Mouse (Mus musculus) frontal cortex, adult 2 months (tissue): ENCODE data around the gene Fkbp6. TPM values are rescaled to one million over a fixed set of nuclear protein-coding genes. Genes with fewer than 3 reads are reported as not detected.

Experiments used
- DNase-seq, 2 experiments: peaks; one replicate each; pipeline ENCODE4 v3.0.0; 2022; ENCODE audit warnings: low spot score in 1 of 2; ENCODE audit errors: extremely low spot score in 1 of 2
- polyA plus RNA-seq: library from polyadenylated mRNA; depleted of rRNA; stranded (reverse); fragments of >200 nt; gene quantifications from 2 replicates; pipeline ENCODE4 v1.2.3, GENCODE M21; 2012

Gene Fkbp6
- polyA plus RNA-seq, 1 experiment, result 0.16 TPM

DNA sequence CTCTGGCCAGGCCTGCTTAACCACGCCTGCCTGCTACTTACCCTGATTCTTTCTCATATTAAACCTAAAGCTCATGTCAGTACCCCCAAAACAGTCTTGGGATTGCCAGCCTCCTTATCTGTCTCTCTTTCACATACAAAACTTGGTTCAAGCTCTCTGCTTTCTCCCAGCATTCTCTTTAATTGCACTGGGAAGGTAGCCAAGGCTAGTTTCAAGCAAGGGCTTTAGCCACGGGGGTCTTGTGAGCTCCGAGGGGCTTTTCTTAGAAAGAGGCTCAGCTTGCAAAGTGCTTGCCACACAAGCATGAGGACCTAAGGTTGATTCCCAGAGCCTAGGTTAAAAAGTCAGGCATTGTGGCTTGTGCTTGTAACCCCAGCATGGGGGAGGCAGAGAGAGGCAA, 64.6 kb downstream of the Fkbp6 start:
- no peak for DNase-seq

DNA sequence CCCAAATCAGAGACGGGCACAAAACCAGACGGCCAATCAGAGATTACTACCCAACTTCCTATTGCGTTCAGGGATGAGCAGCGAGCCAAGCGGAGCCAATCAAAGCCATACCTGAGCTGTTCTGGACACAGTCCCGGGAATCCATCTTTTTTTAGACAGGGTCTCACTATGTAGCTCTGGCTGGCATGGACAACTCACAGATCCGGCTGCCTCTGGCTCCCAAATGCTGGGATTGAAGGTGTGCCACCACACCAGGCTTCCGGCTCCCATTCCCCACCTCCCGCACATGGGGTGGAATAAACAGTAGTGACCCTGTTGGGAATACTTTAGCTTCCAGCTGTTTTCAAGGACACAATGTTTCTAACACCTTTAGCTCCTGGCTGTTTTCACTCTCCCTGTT, 69.6 kb downstream of the Fkbp6 start:
- no peak for DNase-seq

DNA sequence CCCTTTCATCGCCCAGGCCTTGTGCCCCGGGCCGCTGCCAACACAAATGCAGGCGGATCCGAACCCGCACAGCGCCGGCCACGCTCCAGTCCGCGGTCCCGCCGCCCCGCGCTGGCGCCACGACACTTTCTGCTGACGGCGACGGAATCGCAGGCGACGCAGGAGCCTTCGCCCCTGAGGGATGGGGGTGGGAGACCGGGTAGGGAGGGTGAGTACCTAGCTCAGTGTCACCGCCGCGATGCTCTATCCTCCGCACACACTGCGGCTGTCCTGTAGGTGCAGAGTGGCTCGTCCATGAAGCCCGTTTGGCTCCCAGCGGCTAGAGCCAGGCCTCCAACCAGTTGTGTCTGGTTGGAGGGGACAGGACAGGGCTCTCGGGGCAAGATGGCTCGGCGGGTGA, 73.2 kb downstream of the Fkbp6 start:
- no peak for DNase-seq

DNA sequence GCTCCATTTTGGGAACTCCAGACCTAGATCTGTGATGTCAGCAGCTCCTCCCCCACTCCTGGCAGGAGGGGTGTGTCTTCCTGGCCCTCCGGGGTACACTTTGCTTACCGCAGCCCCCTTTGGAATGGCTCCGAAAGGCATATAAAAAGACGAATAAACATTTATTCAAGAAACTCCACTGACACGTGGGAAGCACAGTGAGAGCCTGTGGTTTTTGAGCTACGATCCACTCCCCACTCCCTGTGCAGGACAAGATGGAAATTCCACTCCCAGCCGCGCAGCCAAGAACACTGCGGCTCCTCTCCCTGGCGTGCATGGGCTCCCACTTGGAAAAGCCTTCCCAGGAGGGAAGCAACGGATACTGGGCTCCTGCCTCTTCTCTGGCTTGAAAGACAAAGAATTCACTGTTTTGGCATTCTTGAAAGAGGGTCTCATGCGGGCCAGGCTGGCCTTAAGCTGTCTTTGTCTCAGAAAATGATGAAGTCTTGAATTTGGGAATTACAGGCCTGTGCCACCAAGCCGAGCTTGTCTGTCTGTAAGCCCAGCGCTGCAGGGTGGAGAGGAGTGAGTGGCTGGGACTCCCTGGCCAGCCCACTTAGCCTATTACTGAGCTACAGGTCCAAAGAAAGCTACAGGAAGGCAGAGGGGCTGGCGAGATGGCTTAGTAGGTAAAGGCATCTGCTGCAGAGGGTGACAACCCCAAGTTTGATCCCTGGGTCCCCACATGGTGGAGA, 75.0 kb downstream of the Fkbp6 start:
- no peak for DNase-seq

DNA sequence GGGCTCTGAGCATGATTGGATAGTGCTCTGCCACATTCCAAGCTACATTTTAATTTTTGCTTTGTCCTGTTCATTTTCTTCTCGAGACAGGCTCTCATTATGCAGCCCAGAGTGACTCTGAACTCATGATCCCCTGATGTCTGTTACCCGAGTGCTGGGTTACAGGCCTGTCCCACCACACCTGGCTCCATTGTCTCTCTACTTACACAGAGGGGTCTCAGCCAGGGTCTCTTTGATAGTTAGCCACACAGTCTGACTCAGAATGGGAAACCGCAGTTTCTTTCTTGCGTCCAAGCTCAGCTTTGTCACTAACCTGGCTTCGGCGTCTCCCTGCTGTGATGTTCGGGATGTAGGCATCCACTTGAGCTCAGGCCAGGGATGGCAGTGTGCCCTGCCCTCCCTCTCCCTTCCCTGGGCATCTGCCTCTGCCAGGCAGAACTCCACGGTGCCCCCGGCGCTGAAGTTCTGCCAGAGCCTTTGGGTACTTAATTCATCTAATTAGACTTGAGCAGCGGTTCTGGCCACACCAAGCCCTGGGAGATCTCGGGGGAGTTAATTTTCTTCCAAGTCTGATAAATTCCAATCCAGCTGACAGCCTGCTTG, 78.2 kb downstream of the Fkbp6 start:
- peak in 1 of 2 experiments; percentile 63 for DNase-seq

DNA sequence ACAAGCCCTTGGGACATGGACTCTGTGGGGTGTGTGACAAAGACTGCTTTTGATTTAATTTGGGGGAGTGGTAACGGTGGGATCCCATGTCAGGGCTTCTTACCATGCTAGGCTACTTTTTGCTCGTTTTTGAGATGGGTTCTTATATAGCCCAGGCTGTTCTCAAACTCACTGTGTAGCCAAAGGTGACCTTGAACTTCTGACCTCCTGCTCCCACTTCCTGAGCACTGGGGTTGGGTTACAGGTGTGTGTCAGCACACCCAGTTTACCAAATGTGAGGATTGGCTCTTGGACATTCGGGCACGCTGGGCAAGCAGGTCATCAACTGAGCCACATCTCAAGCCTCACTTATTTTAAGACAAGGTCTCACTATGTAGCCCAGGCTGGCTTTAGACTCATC, 79.5 kb downstream of the Fkbp6 start:
- DNase-seq, result no peak

DNA sequence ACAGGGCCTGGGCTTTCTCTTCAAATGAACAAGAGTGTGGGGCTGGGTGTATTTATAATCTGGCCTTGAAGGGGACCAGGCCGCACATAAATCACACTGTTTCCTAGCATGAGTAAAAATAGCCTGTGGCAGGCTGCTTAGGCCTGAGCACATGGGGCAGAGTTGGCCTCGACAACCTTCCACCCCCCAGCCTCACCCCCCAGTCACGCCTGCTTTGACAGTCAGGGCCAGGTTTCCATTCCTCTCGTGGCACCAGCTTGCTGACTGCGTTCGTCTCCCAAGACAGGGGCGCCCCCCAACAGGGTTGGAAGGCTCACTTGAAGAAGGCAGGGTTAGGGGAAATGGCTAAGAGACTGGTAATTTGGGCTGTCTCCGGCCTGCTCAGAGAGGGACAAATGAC, 80.4 kb downstream of the Fkbp6 start:
- DNase-seq, result no peak

DNA sequence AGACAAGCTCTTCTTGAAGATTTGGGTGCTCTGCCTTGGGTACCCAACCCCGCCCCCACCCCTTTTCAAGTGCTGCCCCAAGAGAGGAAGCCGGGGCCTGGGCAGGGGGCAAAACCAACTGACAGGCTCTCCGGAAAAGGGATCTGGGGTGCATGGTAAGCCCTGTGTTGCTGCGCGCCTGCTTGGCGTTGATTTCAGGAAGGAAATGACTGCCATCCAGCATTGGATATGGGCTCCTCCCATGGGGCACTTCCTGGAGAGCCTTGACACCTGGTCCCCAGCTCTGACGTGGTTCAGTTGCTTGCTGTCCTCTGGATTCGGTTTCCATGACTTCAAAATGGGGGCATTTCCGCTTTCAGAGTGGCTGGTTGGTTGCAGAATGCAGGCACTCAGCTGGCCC, 85.3 kb downstream of the Fkbp6 start:
- DNase-seq, result no peak

DNA sequence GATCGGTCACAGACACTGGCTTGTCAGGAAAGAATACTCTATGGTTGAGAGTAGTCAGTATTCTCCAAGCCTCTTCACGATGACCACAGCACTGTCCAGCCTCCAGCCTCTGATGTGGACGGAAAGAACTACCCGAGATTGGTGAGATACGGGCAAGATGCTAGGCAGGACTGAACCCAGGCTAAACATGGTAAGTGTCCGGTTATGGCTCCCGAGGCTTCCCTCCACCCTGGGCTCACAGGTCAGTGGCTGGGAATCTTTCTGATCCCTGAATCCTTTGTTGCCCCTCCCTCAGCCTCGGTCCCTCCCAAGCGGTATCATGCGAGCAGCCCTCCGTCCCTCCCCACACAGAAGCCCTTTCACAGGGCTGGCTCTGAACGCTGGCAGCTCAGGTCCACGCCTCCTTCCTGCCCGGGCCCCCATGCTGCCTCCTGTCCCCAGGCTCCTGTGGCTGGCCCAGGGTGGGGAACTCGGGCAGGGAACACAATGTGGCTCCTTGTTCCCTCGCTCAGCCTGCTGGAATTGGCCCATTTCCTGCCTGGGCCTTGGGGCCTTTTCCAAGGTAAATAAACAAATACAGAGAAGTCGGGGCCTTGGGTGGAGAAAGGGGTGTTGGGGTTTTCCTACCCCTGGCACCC, 85.9 kb downstream of the Fkbp6 start:
- peak; percentile 39 to 60 for DNase-seq

DNA sequence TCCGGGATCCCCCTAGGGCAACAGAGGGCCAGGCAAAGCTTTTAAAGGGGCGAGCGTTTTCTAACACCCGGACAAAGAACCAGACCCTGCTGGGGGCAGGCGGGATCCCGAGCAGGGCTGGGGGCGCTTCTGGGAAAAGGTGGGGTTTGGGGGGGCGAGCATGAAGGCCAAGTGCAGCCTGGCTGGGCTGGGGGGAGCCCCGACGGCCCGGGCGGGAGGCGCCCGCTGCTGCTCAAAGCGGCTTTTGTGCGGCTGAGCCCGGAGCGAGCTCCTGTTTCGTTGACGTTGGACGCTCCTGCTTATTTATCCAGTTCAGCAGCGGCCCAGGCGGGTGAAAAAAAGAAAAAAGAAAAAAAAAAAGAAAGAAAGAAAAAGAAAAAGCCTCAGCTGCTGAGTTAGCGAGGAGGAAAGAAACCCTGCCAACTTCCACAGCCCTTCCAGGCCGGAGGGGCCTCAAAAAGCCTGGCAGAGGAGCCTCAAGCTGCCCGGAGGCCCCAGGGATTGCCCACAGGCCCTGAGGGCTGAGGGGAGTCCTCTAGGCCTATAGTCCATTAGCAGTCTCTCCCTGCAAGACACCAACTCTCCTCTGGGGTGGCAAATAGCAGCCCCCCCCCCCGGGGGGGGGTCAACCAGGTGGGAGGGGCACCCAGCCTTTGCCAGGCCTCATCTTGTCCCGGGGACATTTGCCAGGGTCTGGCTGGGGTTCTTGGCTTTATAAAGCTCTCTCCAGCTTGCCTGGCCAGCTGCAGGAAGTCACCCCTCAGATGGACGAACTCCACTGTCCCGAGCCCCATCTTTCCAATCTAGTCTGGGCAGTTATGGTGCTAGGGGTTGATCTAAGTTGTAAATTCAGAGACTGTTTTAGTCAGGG, 91.3 kb downstream of the Fkbp6 start:
- DNase-seq, result peak in 1 of 2 experiments; percentile 23

DNA sequence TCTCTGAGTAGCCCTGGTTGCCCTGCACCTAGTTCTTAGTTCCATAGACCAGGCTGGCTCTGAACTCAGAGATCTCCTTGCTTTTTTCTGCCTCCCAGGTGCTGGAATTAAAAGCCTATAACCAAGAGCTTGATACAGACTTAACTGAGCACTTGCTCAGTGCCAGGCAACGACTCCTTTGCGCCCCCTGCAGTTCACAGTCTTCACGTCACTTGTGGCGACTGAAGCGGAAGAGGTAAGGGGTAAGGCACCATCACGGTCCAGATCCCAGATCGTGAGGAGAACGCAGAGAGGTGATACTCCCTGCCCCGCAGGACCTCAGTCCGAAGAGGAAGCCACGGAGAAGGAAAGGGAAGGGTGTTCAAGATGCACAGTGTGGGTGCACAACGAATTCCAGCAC, 92.3 kb downstream of the Fkbp6 start:
- no peak for DNase-seq

DNA sequence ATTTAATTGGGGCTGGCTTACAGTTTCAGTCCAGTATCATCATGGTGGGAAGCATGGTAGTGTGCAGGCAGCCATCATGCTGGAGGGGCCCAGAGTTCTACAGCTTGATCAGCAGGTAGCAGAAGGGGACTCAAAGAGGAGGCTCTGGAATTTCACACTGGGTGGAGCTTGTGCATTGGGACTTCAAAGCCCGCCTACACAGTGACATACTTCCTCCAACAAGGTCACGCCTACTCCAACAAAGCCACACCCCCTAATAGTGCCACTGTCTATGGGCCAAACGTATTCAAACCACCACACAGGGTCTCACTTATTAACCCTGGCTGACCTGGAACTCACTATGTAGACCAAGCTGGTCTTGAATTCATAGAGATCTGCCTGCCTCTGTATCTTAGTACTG, 93.7 kb downstream of the Fkbp6 start:
- no peak for DNase-seq

DNA sequence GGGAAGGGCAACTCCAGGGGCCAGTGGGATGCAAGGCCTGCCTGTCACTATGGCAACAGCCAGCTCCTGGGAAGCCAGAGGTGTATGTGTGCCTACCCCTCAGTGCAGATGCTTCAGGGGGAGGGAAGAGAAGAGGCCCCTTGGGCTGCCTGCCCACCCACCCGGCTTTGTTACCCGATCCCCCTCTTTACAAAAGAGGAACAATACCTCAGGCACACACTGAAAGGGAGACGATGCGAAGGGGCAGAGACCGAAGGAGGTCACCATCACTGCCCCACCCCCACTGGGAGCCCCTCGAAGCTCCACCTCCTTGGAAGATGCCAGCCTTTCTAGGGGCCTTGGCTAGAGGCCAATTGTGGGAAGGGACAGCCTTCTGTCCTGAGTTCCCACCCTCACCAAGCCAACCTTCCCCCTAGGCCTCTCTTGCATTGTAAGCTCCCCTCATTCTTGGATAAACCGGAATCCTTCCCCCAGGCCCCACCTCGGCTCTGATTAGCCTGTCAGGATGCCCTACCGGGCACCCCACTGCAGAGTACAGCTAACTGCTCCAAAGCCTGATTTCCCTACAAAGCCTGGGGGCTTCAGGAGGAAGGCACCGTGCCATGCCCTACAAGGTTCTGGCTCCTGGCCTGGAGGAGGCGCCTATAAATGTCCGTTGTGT, 96.0 kb downstream of the Fkbp6 start:
- no peak for DNase-seq

DNA sequence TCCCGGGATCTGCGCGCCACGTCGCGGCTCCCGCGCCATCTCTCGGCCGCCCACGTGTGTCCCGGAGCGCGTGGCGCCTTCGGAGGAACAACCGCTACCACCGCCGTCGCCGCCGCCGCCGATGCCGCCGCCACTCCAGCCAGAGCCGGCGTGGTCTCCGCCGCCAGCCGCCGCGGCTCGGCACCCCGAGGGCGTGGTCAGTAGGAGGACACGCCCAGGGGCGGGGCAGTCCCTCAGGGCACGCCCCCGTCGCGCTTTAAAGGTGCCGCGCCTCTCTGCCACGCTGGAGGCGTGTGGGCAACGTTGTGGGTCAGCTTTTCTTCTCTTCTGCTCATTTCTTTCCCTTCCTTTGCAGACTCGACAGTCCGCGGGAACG, 98.8 kb downstream of the Fkbp6 start, which contains the start of gene Fzd9:
TSS of gene Fzd9 (minus strand) at position 152 of the 376 bp plus-strand sequence.
- peak; percentile 28 to 86 for DNase-seq

DNA sequence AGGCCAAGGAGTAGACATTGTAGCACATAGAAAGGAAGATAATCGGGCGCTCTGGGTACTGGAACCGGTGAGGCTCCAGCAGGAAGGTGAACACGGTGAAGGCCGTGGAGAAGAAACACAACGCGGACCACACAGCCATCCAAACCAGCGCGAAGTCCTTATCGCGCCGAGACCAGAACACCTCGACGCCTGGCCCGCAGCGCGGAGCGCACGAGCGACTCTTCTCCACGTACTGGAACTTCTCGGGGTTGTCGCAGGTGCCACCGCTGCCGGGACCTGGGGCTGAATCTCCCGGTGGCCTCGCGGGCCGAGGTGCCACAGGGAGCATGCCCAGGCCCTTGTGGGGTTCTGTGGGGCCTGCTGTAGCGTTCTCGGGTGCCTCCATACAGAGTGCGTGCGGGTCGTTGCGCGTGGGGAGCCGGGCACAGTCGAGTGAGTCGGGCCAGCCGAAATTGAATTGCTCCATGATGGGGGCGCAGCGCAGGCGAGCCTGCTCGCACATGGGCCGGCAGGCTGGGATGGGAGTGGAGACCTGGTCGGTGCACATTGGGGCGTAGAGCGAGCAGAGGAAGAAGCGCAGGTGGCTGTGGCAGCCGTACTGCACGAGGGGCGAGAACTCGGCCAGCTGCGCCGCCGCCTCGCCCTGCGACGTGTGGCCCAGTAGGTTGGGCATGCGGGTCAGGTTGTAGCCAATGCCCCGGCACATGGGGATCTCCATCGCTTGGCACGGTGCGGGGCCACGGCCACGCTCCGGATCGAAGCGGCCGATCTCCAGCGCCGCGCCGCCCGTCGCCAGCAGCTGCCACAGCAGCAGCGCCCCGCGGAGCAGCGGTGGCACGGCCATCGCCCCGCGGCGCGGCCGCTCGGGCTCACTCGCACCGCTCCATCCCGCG, 99.4 kb downstream of the Fkbp6 start:
- DNase-seq, result no peak

DNA sequence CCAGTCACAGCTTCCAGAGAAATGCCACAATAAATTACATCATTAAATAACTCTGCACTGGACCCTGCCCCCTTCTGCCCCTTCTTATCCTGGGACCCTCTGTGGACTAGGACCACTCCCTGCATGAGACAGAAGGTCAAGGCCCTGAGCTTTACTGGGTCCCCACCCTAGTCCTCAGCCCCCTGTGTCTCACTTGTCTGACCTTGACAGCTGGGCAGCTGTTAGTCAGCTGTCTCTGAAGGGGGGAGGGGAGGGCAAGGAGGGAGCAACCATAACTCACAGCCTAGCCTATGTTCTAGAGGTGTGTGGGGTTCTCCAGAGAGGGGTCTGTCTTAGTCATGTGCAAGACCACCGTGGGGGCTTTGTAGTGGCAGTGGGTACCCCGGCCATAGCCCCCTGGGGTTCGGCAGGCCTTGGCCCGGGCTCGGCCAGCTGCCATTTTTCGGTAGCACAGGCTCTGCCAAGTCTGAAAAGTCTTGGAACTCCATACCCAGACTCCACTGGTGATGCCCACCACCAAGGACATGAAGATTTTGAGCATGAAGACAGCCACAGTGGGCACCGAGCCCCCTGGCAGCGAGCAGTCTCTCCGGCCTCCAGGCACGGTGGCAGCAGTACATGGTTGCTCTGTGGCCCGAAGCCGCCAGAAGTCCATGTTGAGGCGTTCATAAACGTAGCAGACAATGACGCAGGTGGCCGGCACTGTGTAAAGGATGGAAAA, 100.7 kb downstream of the Fkbp6 start:
- DNase-seq, result no peak

DNA sequence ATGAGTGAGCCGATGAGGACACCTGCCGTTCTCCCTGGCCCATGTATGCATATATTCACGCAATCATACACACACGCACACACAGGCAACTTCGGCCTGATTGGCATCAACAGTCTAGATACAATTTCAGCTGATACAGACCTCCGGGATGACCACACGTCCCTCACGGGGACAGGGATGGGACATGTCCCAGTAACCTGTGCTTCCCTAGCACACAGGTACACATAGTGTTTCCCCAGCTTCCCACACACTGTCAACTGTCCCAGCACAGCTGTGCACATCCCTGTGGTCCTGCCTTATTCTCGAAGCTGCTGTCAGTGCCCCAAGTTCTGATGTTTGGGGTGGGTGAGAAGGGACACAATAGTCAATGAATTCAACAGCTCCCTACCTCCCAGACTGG, 102.5 kb downstream of the Fkbp6 start:
- no peak for DNase-seq

DNA sequence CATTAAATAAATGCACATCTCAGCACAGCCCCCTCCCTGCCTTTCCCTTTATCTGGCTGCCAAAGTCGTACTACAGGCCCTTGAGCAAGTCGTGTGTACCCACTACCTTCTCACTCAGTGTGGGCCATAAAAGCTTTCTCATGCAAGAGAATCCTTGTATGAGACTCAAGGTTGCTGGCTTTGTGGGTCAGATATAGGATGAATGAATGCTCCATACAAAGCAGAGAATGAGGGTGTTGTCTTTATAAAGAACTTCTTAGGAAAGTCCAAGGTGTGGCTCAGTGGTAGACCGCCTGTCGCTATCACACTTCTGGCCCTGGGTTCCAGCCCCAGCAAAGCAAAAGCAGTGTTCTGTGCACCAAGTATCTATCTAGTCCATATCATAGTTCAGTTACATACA, 103.3 kb downstream of the Fkbp6 start:
- no peak for DNase-seq

DNA sequence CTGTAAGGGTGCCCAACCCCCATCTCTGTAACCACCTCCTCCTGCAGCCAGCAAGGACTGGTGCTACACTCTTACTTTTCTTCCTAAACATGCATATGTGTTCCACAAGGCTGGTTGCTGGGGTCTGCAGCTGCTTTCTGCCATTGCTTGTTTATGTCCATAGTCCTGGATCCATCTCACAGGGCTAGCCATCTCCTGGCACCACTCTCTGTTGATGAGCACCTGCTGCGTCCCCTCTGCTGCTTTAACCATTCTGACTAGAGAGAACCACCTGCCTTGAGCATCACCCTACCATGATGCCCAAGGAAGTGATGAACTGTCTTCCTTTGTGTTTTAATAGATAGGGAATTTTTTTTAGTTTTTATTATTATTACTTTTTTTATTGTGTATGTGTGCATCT, 106.7 kb downstream of the Fkbp6 start:
- DNase-seq, result no peak
